ENCODE assay signal across 14 mouse cellular contexts in genomic region chr13:32929107-32929750, GRCm38 (mm10). TPM values are rescaled to one million over a fixed set of nuclear protein-coding genes. Genes with fewer than 3 reads are reported as not detected.
DNase-seq lines count a peak whose midpoint lies in the region; ATAC-seq and TF ChIP-seq lines count a peak whose summit lies in the region.
"Had no signal": no experiment of that assay in that cellular context is flagged by ENCODE, and none has a peak within 500 bp of the region (broad histone marks: within the 10 kb centered on the region; RNA-seq: fewer than 3 reads in every experiment).

No protein-coding gene starts in this region.

- H3K9me3 ChIP-seq in liver, postnatal 0 days (ENCODE audit: low read length): no peaks in the 10 kb centered on the region
- H3K9me3 ChIP-seq in forebrain, embryonic 13.5 days (replicated peaks): no peaks in the 10 kb centered on the region
- H3K9me3 ChIP-seq: liver, embryonic 13.5 days had no signal

- TF ChIP-seq EP300 in liver, postnatal 0 days (IDR thresholded peaks at IDR 0.05; ENCODE audit: low read depth): no peak

- no peak for ATAC-seq in liver, postnatal 0 days
- ATAC-seq in granulocyte monocyte progenitor cell, adult 5-6 weeks (replicated peaks; ENCODE audit: poor library complexity, severe bottlenecking): 0 out of 2 replicates have a peak, but pooled peaks have one; percentile 17
- peak; percentile 39; the same call in 1 of the 2 replicates for ATAC-seq in neutrophil, adult 5-6 weeks (ENCODE audit: extremely low read depth, insufficient number of reproducible peaks, low FRiP score, poor library complexity, severe bottlenecking)
- ATAC-seq in forebrain, embryonic 13.5 days: no peak
- ATAC-seq: forebrain, embryonic 14.5 days had no signal

- no peak overlapping the region for H3K4me3 ChIP-seq in liver, postnatal 0 days (ENCODE audit: low read depth, low read length)
- H3K4me3 ChIP-seq in forebrain, embryonic 13.5 days: no peak overlapping the region
- H3K4me3 ChIP-seq: liver, embryonic 13.5 days had no signal

- H3K4me2 ChIP-seq in liver, postnatal 0 days (ENCODE audit: low read depth, low read length): no peak overlapping the region
- no peak overlapping the region for H3K4me2 ChIP-seq in forebrain, embryonic 13.5 days
- H3K4me2 ChIP-seq: hindbrain, embryonic 14.5 days; liver, embryonic 13.5 days had no signal

- H3K36me3 ChIP-seq in liver, postnatal 0 days (replicated peaks; ENCODE audit: insufficient read depth, low read length): no peaks in the 10 kb centered on the region
- H3K36me3 ChIP-seq in forebrain, embryonic 13.5 days (ENCODE audit: poor library complexity, severe bottlenecking): no peaks in the 10 kb centered on the region
- H3K36me3 ChIP-seq: liver, embryonic 13.5 days had no signal

- H3K9ac ChIP-seq in liver, postnatal 0 days (replicated peaks): no peak overlapping the region
- no peak overlapping the region for H3K9ac ChIP-seq in forebrain, embryonic 13.5 days
- H3K9ac ChIP-seq: hindbrain, embryonic 14.5 days; liver, embryonic 13.5 days had no signal

- no peak for TF ChIP-seq CTCF in liver, postnatal 0 days (IDR thresholded peaks at IDR 0.05; ENCODE audit: low read depth)

- no peaks in the 10 kb centered on the region for H3K4me1 ChIP-seq in liver, postnatal 0 days (ENCODE audit: insufficient read depth)
- no peaks in the 10 kb centered on the region for H3K4me1 ChIP-seq in forebrain, embryonic 13.5 days
- H3K4me1 ChIP-seq: liver, embryonic 13.5 days had no signal

- 41% methylated on average over 2 of the region's 2 CpGs for WGBS in liver, postnatal 0 days (ENCODE audit: insufficient replicate concordance)
- WGBS in forebrain, embryonic 13.5 days: 80% methylated on average over 2 of the region's 2 CpGs

- H3K27ac ChIP-seq in liver, postnatal 0 days (ENCODE audit: low read depth): 0 out of 2 replicates have a peak overlapping the region, but pooled peaks have one; percentile 23
- H3K27ac ChIP-seq in forebrain, embryonic 13.5 days: no peak overlapping the region
- H3K27ac ChIP-seq: hindbrain, embryonic 14.5 days; liver, embryonic 13.5 days had no signal

- H3K27me3 ChIP-seq in liver, postnatal 0 days (ENCODE audit: insufficient read depth, low read length): no peaks in the 10 kb centered on the region
- no peaks in the 10 kb centered on the region for H3K27me3 ChIP-seq in forebrain, embryonic 13.5 days
- H3K27me3 ChIP-seq: liver, embryonic 13.5 days had no signal

- no peak for DNase-seq in liver, postnatal 0 days
- no peak for DNase-seq in liver
- DNase-seq in CD4-positive helper T cell, adult 2 months (ENCODE audit: low read depth, low spot score): peak; percentile 21
- no peak for DNase-seq in kidney, postnatal 4 days
- DNase-seq: kidney, postnatal 14 days; liver, embryonic 13.5 days; midbrain, embryonic 14.5 days; right cerebral cortex, postnatal 25 days; thymus, adult 18-20 months had no signal

RNA-seq across cellular contexts. Expression of gene Serpinb1c, which starts 31.2 kb away (rescaled TPM):
- not detected in 2 replicates for polyA plus RNA-seq in liver, postnatal 0 days (2015; fragmentation: Nextera tagmentation; extraction: Ambion mirVana)
- not detected in 2 replicates for total RNA-seq in granulocyte monocyte progenitor cell, adult 5-6 weeks (2014; fragmentation: Nextera tagmentation)
- not detected in 2 replicates for total RNA-seq in granulocyte monocyte progenitor cell, adult 5-6 weeks (2017)
- total RNA-seq in neutrophil, adult 5-6 weeks (2017): 0.61 TPM in 1 of 2 replicates, not detected in the other
- polyA plus RNA-seq in forebrain, embryonic 13.5 days (2015; fragmentation: Nextera tagmentation; extraction: Ambion mirVana): not detected in 2 replicates
- polyA plus RNA-seq: forebrain, embryonic 14.5 days; hindbrain, embryonic 14.5 days; liver, embryonic 13.5 days; midbrain, embryonic 14.5 days had no signal

RNA-seq across cellular contexts. Expression of gene Serpinb6b, which starts 35.8 kb away (rescaled TPM):
- polyA plus RNA-seq in liver, postnatal 0 days (2015; fragmentation: Nextera tagmentation; extraction: Ambion mirVana): 2.9 TPM in 2 replicates
- 1.9 and 2.2 TPM in 2 replicates for total RNA-seq in granulocyte monocyte progenitor cell, adult 5-6 weeks (2014; fragmentation: Nextera tagmentation)
- 5.1 and 5.9 TPM in 2 replicates for total RNA-seq in granulocyte monocyte progenitor cell, adult 5-6 weeks (2017)
- 2.8 and 3.5 TPM in 2 replicates for total RNA-seq in neutrophil, adult 5-6 weeks (2017)
- 0.49 and 0.70 TPM in 2 replicates for polyA plus RNA-seq in forebrain, embryonic 13.5 days (2015; fragmentation: Nextera tagmentation; extraction: Ambion mirVana)

Comparison
In these comparisons a context has a peak if more than half of its experiments do, and no peak if none do; other contexts are left out.
1. ATAC-seq: peak in granulocyte monocyte progenitor cell, adult 5-6 weeks (single experiment) and neutrophil, adult 5-6 weeks (single experiment); none in liver, postnatal 0 days (single experiment) and forebrain, embryonic 13.5 days (single experiment).